Mouse (Mus musculus) right cerebral cortex, postnatal 14 days (tissue): ENCODE data around the gene Olfr361.
"Not testable (repeated sequence)": the region's sequence is repeated elsewhere in the genome, so short reads cannot be mapped to it uniquely, and the experiment has no call there.

Experiments used
- DNase-seq: peaks from one replicate; pipeline ENCODE4 v3.0.0; 2022

Gene Olfr361

GRCm38 (mm10) chr2:37089190-37089589 is at the start of gene Olfr361:
TSS of gene Olfr361 (minus strand) at chr2:37089290.
- not testable (repeated sequence) for DNase-seq

- no peak for DNase-seq
Measured at GRCm38 (mm10) chr2:37117810-37118209, 28.7 kb upstream of the Olfr361 start, which contains the start of gene Olfr362. TSS of gene Olfr362 (minus strand) at chr2:37117910.

GRCm38 (mm10) chr2:37065446-37065845 is 23.6 kb downstream of the Olfr361 start, which contains the start of gene Olfr360:
TSS of gene Olfr360 (plus strand) at chr2:37065746.
- no peak for DNase-seq
